ENCODE assay signal across 42 mouse cellular contexts in the genomic region with DNA sequence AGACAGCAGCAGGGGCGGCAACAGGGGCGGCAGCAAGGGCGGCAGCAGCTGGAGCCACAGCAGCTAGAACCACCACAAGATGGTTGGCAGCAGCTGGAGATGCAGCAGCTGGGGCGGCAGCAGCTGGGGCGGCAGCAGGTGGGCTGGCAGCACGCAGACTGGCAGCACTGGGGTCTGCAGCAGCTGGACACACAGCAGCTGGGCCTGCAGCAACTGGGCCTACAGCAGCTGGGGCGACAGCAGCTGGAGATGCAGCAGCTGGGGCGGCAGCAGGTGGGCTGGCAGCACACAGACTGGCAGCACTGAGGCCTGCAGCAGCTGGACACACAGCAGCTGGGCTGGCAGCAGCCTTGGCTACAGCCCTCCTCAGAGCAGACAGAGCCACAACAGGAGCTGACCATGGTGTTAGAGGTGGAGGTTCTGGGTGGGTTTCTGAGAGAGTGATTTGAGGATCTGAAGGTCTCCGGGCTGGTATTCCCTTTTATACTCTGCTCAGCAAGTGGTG. TPM values are rescaled to one million over a fixed set of nuclear protein-coding genes. Genes with fewer than 3 reads are reported as not detected.
"Had no signal": no experiment of that assay in that cellular context is flagged by ENCODE, and none has a peak within 500 bp of the region (broad histone marks: within the 10 kb centered on the region; RNA-seq: fewer than 3 reads in every experiment).

A gene (minus strand): TSS at position 455 of the 505 bp plus-strand sequence.

RNA-seq across cellular contexts. Expression of the gene that starts here (rescaled TPM):
- total RNA-seq: heart, postnatal 10 days; heart, postnatal 14 days; heart, postnatal 25 days; heart, postnatal 36 days; heart, postnatal 4 days; hematopoietic stem cell, adult 5-6 weeks; hindbrain, postnatal 0 days; layer of hippocampus, adult 18-20 months; layer of hippocampus, adult 2 months; layer of hippocampus, adult 8-10 months; layer of hippocampus, postnatal 10 days; layer of hippocampus, postnatal 14 days; layer of hippocampus, postnatal 25 days; layer of hippocampus, postnatal 36 days; left cerebral cortex, adult 18-20 months; left cerebral cortex, adult 2 months had no signal
- polyA plus RNA-seq: heart, embryonic 10.5 days; heart, embryonic 11.5 days; heart, embryonic 12.5 days; heart, embryonic 13.5 days; heart, embryonic 14.5 days; heart, embryonic 15.5 days; heart, embryonic 16.5 days; heart, postnatal 0 days; hindbrain, embryonic 10.5 days; hindbrain, embryonic 11.5 days; hindbrain, embryonic 12.5 days; hindbrain, embryonic 13.5 days; hindbrain, embryonic 14.5 days; hindbrain, embryonic 15.5 days; hindbrain, embryonic 16.5 days; hindbrain, postnatal 0 days; inflammation-experienced regulatory T-cells, adult 6 months; intestine, embryonic 14.5 days; intestine, embryonic 15.5 days; intestine, embryonic 16.5 days; intestine, postnatal 0 days; kidney, adult 2 months; kidney, embryonic 14.5 days; kidney, embryonic 15.5 days; kidney, embryonic 16.5 days; kidney, postnatal 0 days; large intestine, adult 2 months had no signal
